Mouse (Mus musculus): ENCODE measurements at regions not wholly inside any gene's neighbourhood (a gene's known extent, or its start where the extent isn't known, plus 50 kb on each side); places are given as distances from the start of the nearest gene placed in this dataset.
"Not testable (repeated sequence)": the region's sequence is repeated elsewhere in the genome, so short reads cannot be mapped to it uniquely, and the experiment has no call there.

- peak; percentile 13 to 35 for DNase-seq
These were observed 1303.8 kb upstream of the Sel1l start for GRCm38 (mm10) chr12:93152618-93153245.

GRCm38 (mm10) chr12:93151530-93151929 is 1302.6 kb upstream of the Sel1l start:
- DNase-seq, result no peak
- intact Hi-C loops (cut with DNase I), result no loop called here

More at GRCm38 (mm10) chr12:93152618-93153245, 1303.8 kb upstream of the Sel1l start:
- intact Hi-C loops (cut with DNase I), result no loop called here

- DNase-seq, result no peak
- intact Hi-C loops (cut with DNase I), result no loop called here
These were observed 1293.3 kb upstream of the Sel1l start for GRCm38 (mm10) chr12:93142265-93142664.

GRCm38 (mm10) chr12:93136395-93136794 is 1287.4 kb upstream of the Sel1l start:
- no peak for DNase-seq
- intact Hi-C loops (cut with DNase I), result no loop called here

GRCm38 (mm10) chr12:93122216-93122615 is 1273.3 kb upstream of the Sel1l start:
- DNase-seq, result no peak
- intact Hi-C loops (cut with DNase I), result no loop called here

- intact Hi-C loops (cut with DNase I), result no loop called here
These were observed 1239.3 kb upstream of the Sel1l start for GRCm38 (mm10) chr12:93088031-93088790.

GRCm38 (mm10) chr12:93063864-93064263 is 1214.9 kb upstream of the Sel1l start:
- intact Hi-C loops (cut with DNase I), result no loop called here
- no peak for DNase-seq

More at GRCm38 (mm10) chr12:93088031-93088790, 1239.3 kb upstream of the Sel1l start:
- no peak for DNase-seq

- intact Hi-C loops (cut with DNase I), result no loop called here
- no peak for DNase-seq
These were observed 1170.7 kb upstream of the Sel1l start for GRCm38 (mm10) chr12:93019633-93020032.

GRCm38 (mm10) chr12:93011583-93011982 is 1162.6 kb upstream of the Sel1l start:
- intact Hi-C loops (cut with DNase I), result no loop called here
- no peak for DNase-seq

GRCm38 (mm10) chr12:93006844-93007365 is 1157.9 kb upstream of the Sel1l start:
- intact Hi-C loops (cut with DNase I), result no loop called here
- DNase-seq, result no peak

GRCm38 (mm10) chr12:93003125-93003524 is 1154.2 kb upstream of the Sel1l start:
- intact Hi-C loops (cut with DNase I), result no loop called here
- no peak for DNase-seq

GRCm38 (mm10) chr12:92975698-92976097 is 1126.7 kb upstream of the Sel1l start:
- intact Hi-C loops (cut with DNase I), result no loop called here
- no peak for DNase-seq

- intact Hi-C loops (cut with DNase I), result no loop called here
- no peak for DNase-seq
These were observed 1095.4 kb upstream of the Sel1l start for GRCm38 (mm10) chr12:92944352-92944751.

- intact Hi-C loops (cut with DNase I), result no loop called here
- no peak for DNase-seq
These were observed 1078.6 kb upstream of the Sel1l start for GRCm38 (mm10) chr12:92927591-92927990.

GRCm38 (mm10) chr12:92926942-92927341 is 1078.0 kb upstream of the Sel1l start:
- intact Hi-C loops (cut with DNase I), result no loop called here
- DNase-seq, result peak in 1 of 2 experiments; percentile 3

- intact Hi-C loops (cut with DNase I), result no loop called here
- DNase-seq, result no peak
These were observed 1071.0 kb upstream of the Sel1l start for GRCm38 (mm10) chr12:92919920-92920319.

- intact Hi-C loops (cut with DNase I), result no loop called here
- DNase-seq, result no peak
These were observed 1067.3 kb upstream of the Sel1l start for GRCm38 (mm10) chr12:92916267-92916666.

GRCm38 (mm10) chr12:92915776-92916175 is 1066.8 kb upstream of the Sel1l start:
- intact Hi-C loops (cut with DNase I), result no loop called here
- no peak for DNase-seq

- intact Hi-C loops (cut with DNase I), result no loop called here
- no peak for DNase-seq
These were observed 1066.2 kb upstream of the Sel1l start for GRCm38 (mm10) chr12:92915203-92915602.

- DNase-seq, result no peak
- intact Hi-C loops (cut with DNase I), result no loop called here
These were observed 1055.4 kb upstream of the Sel1l start for GRCm38 (mm10) chr12:92904382-92904781.

GRCm38 (mm10) chr12:92892315-92892714 is 1043.4 kb upstream of the Sel1l start:
- intact Hi-C loops (cut with DNase I), result no loop called here

GRCm38 (mm10) chr12:92891663-92892062 is 1042.7 kb upstream of the Sel1l start:
- DNase-seq; intact Hi-C loops (cut with DNase I): not testable (repeated sequence)

More at GRCm38 (mm10) chr12:92892315-92892714, 1043.4 kb upstream of the Sel1l start:
- no peak for DNase-seq

Measured in heart, postnatal 10 days (tissue).